In the genomic region with DNA sequence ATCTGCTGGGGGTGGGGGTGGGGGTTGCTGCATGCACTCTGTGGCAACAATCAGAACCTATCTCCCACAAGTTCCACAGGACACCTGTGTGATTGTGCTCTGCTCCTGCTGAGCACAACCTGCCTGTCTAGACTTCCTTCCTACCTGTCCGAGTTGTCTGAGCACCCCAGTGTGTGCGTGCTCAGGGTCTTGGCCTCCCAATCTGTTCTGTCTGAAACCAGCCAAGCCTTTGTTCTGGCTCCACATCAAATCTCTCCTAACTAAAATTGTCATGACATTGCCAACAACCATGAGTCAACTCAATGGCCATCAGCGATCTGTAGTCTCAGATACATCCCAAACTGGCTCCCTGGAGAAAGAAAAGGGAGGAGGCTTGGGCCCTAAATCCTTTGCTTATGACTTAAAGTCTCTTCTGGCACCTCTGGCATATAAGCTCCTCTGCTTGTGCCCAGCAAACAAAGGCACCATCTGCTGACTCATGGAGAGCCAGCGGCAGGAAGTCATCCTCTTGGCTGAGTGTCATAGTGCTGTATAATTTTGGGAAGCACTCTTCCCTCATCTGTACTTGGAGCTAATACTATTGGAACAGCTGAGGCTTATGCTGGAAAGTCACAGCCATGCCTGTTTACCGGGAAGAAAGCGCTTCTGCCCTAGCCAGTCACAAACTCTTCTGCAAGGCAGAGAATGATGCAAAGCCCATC, we compare ENCODE assay signal across 23 mouse cellular contexts.
DNase-seq lines count a peak whose midpoint lies in the region; ATAC-seq lines count a peak whose summit lies in the region.
"Had no signal": no experiment of that assay in that cellular context is flagged by ENCODE, and none has a peak within 500 bp of the region (broad histone marks: within the 10 kb centered on the region; RNA-seq: fewer than 3 reads in every experiment).

No protein-coding gene starts in this region.

- H3K4me3 ChIP-seq in kidney, embryonic 14.5 days (ENCODE audit: low read length): no peak overlapping the region
- H3K4me3 ChIP-seq: erythroblast, embryonic 14.5 days; forebrain, embryonic 13.5 days; megakaryocyte, embryonic 14.5 days; midbrain, embryonic 15.5 days; neural tube, embryonic 15.5 days had no signal

- ATAC-seq in frontal cortex, adult (ENCODE audit: low TSS enrichment): 0 out of 2 replicates have a peak, but pooled peaks have one; percentile 34
- ATAC-seq in kidney, embryonic 14.5 days (ENCODE audit: low FRiP score, low TSS enrichment): no peak
- ATAC-seq: forebrain, embryonic 13.5 days; midbrain, embryonic 15.5 days had no signal

- WGBS in kidney, embryonic 14.5 days: 95% methylated on average over 6 of the region's 6 CpGs

- 0 out of 2 replicates have a peak, but pooled peaks cover 4% of the 10 kb centered on the region for H3K4me1 ChIP-seq in kidney, embryonic 14.5 days (ENCODE audit: control insufficient read depth, insufficient read depth, low read length)

- no peak overlapping the region for H3K9ac ChIP-seq in kidney, embryonic 14.5 days (ENCODE audit: low read depth, low read length)
- H3K9ac ChIP-seq: forebrain, embryonic 13.5 days; midbrain, embryonic 15.5 days; neural tube, embryonic 15.5 days had no signal

- H3K27ac ChIP-seq in kidney, embryonic 14.5 days (ENCODE audit: low read depth, low read length): no peak overlapping the region
- H3K27ac ChIP-seq: forebrain, embryonic 13.5 days; midbrain, embryonic 15.5 days; neural tube, embryonic 15.5 days had no signal

- no peak overlapping the region for H3K4me2 ChIP-seq in kidney, embryonic 14.5 days (replicated peaks; ENCODE audit: low read depth, low read length)
- H3K4me2 ChIP-seq: forebrain, embryonic 13.5 days; heart, embryonic 11.5 days; liver, embryonic 11.5 days; midbrain, embryonic 15.5 days; neural tube, embryonic 15.5 days had no signal

- no peaks in the 10 kb centered on the region for H3K27me3 ChIP-seq in kidney, embryonic 14.5 days (ENCODE audit: control insufficient read depth, insufficient read depth, low read length)
- H3K27me3 ChIP-seq: forebrain, embryonic 13.5 days; megakaryocyte, embryonic 14.5 days; midbrain, embryonic 15.5 days; neural tube, embryonic 15.5 days had no signal

- intact Hi-C loops in heart, postnatal 14 days (cut with DNase I): no loop called here

- DNase-seq in frontal cortex, postnatal 14 days (ENCODE audit: low spot score in 2 of 2): no peak
- peak; percentile 21 for DNase-seq in heart, adult 8-10 months (ENCODE audit: low spot score)
- no peak for DNase-seq in heart, postnatal 14 days
- peak; percentile 19 for DNase-seq in adipocyte (ENCODE audit: low spot score)
- DNase-seq in cerebellum, adult 9-11 months: peak; percentile 38
- no peak for DNase-seq in kidney, adult 18-20 months
- DNase-seq: adrenal gland, adult 8-10 months; B cell, adult 2 months; heart, postnatal 10 days; kidney, adult 8-10 months; kidney, postnatal 25 days; lung, adult 18-20 months; spleen, adult 18-20 months; thymus, postnatal 25 days had no signal

- H3K36me3 ChIP-seq in kidney, embryonic 14.5 days (ENCODE audit: control insufficient read depth, insufficient read depth, low read length): no peaks in the 10 kb centered on the region
- H3K36me3 ChIP-seq: midbrain, embryonic 15.5 days; neural tube, embryonic 15.5 days had no signal

- no peaks in the 10 kb centered on the region for H3K9me3 ChIP-seq in kidney, embryonic 14.5 days (ENCODE audit: control insufficient read depth, low read length)
- H3K9me3 ChIP-seq: forebrain, embryonic 13.5 days; megakaryocyte, embryonic 14.5 days; midbrain, embryonic 15.5 days; neural tube, embryonic 15.5 days had no signal

Comparison
In these comparisons a context has a peak if more than half of its experiments do, and no peak if none do; other contexts are left out.
1. DNase-seq: peak in heart, adult 8-10 months (single experiment), adipocyte (single experiment) and cerebellum, adult 9-11 months (single experiment); none in frontal cortex, postnatal 14 days (0 of 2), heart, postnatal 14 days (0 of 2) and kidney, adult 18-20 months (single experiment).